Mouse (Mus musculus) limb, embryonic 10.5 days (tissue): ENCODE measurements at regions not wholly inside any gene's neighbourhood (a gene's known extent, or its start where the extent isn't known, plus 50 kb on each side); places are given as distances from the start of the nearest gene placed in this dataset.

Experiments used
- DNase-seq: peaks from one replicate; pipeline ENCODE4 v3.0.0-alpha.2; 2017; ENCODE audit warnings: low spot score
- H3K27ac ChIP-seq: fragments of 300-500 bp; sonication (generic); 2 replicates; pipeline ENCODE4 v1.5.1; 2016; ENCODE audit warnings: mild to moderate bottlenecking
- H3K27me3 ChIP-seq: fragments of 300-500 bp; sonication (generic); 2 replicates; pipeline ENCODE4 v1.6.1; 2016; ENCODE audit warnings: low read depth, mild to moderate bottlenecking; ENCODE audit not compliant: poor library complexity, severe bottlenecking
- H3K36me3 ChIP-seq: fragments of 300-500 bp; sonication (generic); 2 replicates; pipeline ENCODE4 v1.6.1; 2016; ENCODE audit warnings: mild to moderate bottlenecking, moderate library complexity
- H3K4me1 ChIP-seq: fragments of 300-500 bp; sonication (generic); 2 replicates; pipeline ENCODE4 v1.6.1; 2016
- H3K4me3 ChIP-seq: fragments of 300-500 bp; sonication (generic); 2 replicates; pipeline ENCODE4 v1.5.1; 2016; ENCODE audit warnings: mild to moderate bottlenecking, moderate library complexity
- H3K9me3 ChIP-seq: fragments of 300-500 bp; sonication (generic); replicated peaks from 2 replicates; pipeline ENCODE4 v1.6.1; 2016; ENCODE audit warnings: mild to moderate bottlenecking
- whole genome bisulfite sequencing: fragments of 180-500 bp; shearing (Covaris S2); methylation state at CpG from one replicate; pipeline ENCODE4 v1.1.7; 2016; 5-methylcytosine and 5-hydroxymethylcytosine counted together

DNA sequence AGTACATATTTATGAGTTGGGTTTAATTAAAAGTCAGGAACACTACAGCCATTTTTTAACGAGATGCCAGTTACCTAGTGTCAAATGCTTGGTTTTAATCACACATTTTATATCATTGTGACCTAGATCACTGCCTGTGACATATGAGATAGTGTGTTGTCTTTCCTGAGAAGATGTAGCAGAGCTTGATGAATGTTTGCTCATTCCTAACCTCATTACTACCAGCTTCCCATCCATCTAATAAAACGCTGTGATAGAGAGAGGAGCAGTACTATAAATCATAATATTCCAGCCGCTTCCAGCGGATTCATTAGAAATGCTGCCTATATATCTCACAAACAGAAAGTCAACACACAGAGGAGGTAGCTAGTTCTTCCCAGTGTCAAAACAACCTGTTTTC, 163.6 kb downstream of the Aldoart1 start:
- no peaks in the 10 kb centered on the region for H3K9me3 ChIP-seq
- no peak for DNase-seq
- no peaks in the 10 kb centered on the region for H3K27me3 ChIP-seq
- H3K27ac ChIP-seq: no peak overlapping the region
- 84% methylated on average over 4 of the region's 4 CpGs for WGBS
- H3K4me1 ChIP-seq: no peaks in the 10 kb centered on the region
- no peaks in the 10 kb centered on the region for H3K36me3 ChIP-seq
- H3K4me3 ChIP-seq: no peak overlapping the region

GRCm38 (mm10) chr4:72674006-72674405, 178.4 kb downstream of the Aldoart1 start:
- Histone ChIP-seq H3K27ac (no peak overlapping the region), H3K9me3 (no peaks in the 10 kb centered on the region), H3K36me3 (no peaks in the 10 kb centered on the region), H3K27me3 (no peaks in the 10 kb centered on the region), H3K4me3 (no peak overlapping the region), H3K4me1 (peaks cover 7% of the 10 kb centered on the region)
- 85% methylated on average over 2 of the region's 2 CpGs for WGBS
- no peak for DNase-seq

DNA sequence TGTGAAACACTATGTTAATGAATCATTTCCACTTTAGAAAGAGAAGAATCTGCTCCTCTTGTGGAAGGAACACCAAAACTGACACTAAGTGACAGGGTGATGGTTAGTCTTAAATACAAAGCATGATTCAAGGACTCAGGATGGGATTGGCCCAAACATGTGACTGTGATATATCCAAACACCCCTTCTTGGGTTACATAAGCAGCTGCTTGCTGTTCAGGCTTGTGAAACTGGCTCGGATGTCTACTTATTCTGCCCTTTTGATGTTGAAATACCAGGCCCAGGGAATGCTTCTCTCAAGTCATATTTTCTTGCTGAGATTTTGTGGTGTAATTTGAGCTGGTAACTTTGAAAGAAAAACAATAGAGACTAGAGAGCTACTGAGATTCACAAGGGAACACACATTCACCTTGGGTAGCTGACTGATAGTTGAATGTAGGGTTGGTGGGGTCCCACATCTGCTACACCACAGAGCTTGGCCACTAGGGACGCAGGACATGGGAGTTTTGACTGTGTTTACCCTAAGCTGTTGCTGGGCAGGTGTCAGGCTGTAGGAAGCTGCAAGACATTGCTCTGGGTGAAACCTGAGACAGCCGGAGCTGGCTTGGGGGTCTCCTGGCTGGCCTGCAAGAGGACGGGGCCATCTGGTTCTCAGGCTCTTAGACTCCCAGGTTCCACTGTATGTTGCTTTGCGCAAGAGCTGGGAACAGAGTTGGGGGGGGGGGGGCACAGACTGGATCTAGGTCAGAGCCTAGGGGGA, 180.6 kb downstream of the Aldoart1 start:
- 72% methylated on average over 5 of the region's 5 CpGs for WGBS
- Histone ChIP-seq H3K27me3 (no peaks in the 10 kb centered on the region), H3K27ac (0 out of 2 replicates have a peak overlapping the region, but pooled peaks have one; percentile 16), H3K9me3 (no peaks in the 10 kb centered on the region), H3K4me3 (no peak overlapping the region), H3K36me3 (no peaks in the 10 kb centered on the region), H3K4me1 (peaks cover 7% of the 10 kb centered on the region)
- peak; percentile 36 for DNase-seq

GRCm38 (mm10) chr4:72669827-72670494, 182.5 kb downstream of the Aldoart1 start:
- no peak for DNase-seq
- WGBS: 85% methylated on average over 5 of the region's 5 CpGs
- no peak overlapping the region for H3K4me3 ChIP-seq
- H3K27ac ChIP-seq: no peak overlapping the region
- H3K36me3 ChIP-seq: no peaks in the 10 kb centered on the region
- H3K9me3 ChIP-seq: no peaks in the 10 kb centered on the region
- H3K27me3 ChIP-seq: no peaks in the 10 kb centered on the region
- H3K4me1 ChIP-seq: peaks cover 7% of the 10 kb centered on the region

- no peaks in the 10 kb centered on the region for H3K4me1 ChIP-seq
- H3K9me3 ChIP-seq: no peaks in the 10 kb centered on the region
- no peak overlapping the region for H3K27ac ChIP-seq
- no peak for DNase-seq
- no peak overlapping the region for H3K4me3 ChIP-seq
- H3K27me3 ChIP-seq: no peaks in the 10 kb centered on the region
- H3K36me3 ChIP-seq: no peaks in the 10 kb centered on the region
These were observed 188.1 kb downstream of the Aldoart1 start for GRCm38 (mm10) chr4:72664379-72664778.

DNA sequence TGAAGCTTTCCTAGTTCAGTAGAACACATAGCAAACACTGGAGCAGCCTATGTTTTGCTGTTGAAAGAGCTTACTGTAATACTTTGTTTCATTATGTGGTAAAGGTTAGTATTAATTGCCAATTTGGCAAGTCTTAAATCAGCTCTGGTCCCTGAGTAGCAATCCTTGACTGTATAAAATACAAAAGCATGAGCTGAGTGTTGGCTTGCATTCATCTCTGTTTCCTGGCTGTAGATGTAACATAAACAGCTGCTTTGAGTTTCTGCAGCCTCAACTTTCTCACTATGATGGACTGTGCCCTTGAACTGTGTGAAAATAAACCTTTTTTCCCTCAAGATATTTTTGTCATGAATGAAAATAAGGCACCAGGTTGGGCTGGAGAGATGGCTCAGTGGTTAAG, 190.0 kb downstream of the Aldoart1 start:
- no peaks in the 10 kb centered on the region for H3K9me3 ChIP-seq
- H3K36me3 ChIP-seq: no peaks in the 10 kb centered on the region
- H3K4me1 ChIP-seq: no peaks in the 10 kb centered on the region
- H3K27me3 ChIP-seq: no peaks in the 10 kb centered on the region
- H3K27ac ChIP-seq: no peak overlapping the region
- no peak for DNase-seq
- H3K4me3 ChIP-seq: no peak overlapping the region

GRCm38 (mm10) chr4:72656206-72656605, 196.2 kb downstream of the Aldoart1 start:
- Histone ChIP-seq H3K4me1 (no peaks in the 10 kb centered on the region), H3K9me3 (no peaks in the 10 kb centered on the region), H3K27me3 (no peaks in the 10 kb centered on the region), H3K36me3 (no peaks in the 10 kb centered on the region), H3K27ac (no peak overlapping the region), H3K4me3 (no peak overlapping the region)
- 83% methylated on average over 1 of the region's 1 CpGs for WGBS
- DNase-seq: no peak

- Histone ChIP-seq H3K4me3 (no peak overlapping the region), H3K4me1 (no peaks in the 10 kb centered on the region), H3K9me3 (no peaks in the 10 kb centered on the region), H3K27me3 (no peaks in the 10 kb centered on the region), H3K36me3 (no peaks in the 10 kb centered on the region), H3K27ac (no peak overlapping the region)
- DNase-seq: no peak
- WGBS: 98% methylated on average over 1 of the region's 1 CpGs
These were observed 205.3 kb downstream of the Aldoart1 start for GRCm38 (mm10) chr4:72647130-72647529.

- 66% methylated on average over 3 of the region's 3 CpGs for WGBS
- Histone ChIP-seq H3K27ac (no peak overlapping the region), H3K4me3 (no peak overlapping the region), H3K4me1 (peaks cover 13% of the 10 kb centered on the region), H3K36me3 (no peaks in the 10 kb centered on the region), H3K27me3 (no peaks in the 10 kb centered on the region), H3K9me3 (no peaks in the 10 kb centered on the region)
- DNase-seq: no peak
These were observed 223.0 kb downstream of the Aldoart1 start for GRCm38 (mm10) chr4:72629416-72629815.

DNA sequence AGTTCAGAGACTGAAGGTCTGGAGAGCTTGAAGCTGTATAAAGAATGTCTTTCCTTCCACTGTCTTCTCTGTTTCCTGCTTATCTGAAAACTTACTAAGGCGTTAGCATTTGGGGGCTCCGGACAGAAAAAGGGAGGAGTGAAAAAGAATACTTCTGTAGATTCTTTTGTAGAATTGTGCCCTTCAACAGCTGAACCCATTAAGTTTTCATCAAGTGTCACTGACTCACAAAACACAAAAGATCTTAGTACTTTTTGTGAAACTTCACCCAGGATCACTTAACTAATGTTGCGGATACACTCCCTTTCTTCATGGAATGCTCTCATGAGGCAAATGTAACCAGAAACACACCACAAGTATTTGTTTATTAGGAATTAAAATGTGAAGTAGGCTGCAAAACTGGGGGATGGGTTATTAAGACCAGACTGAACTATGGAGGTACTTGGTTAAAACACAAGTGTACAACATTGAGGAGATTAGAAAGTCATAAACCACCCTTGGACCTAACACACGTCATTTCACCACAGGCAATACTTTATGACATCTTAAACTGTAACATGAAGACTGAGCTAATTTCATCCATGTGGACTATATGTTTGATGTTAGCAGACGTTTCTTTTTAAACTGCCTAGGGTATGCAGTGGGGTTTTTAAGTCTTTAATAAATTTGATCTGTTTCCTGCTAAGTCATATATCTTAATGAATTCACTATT, 225.1 kb downstream of the Aldoart1 start:
- no peak for DNase-seq
- no peak overlapping the region for H3K4me3 ChIP-seq
- 49% methylated on average over 5 of the region's 5 CpGs for WGBS

GRCm38 (mm10) chr4:72605107-72605506, 247.3 kb downstream of the Aldoart1 start:
- no peaks in the 10 kb centered on the region for H3K4me1 ChIP-seq
- H3K9me3 ChIP-seq: no peaks in the 10 kb centered on the region
- no peak overlapping the region for H3K4me3 ChIP-seq
- 93% methylated on average over 4 of the region's 4 CpGs for WGBS
- H3K36me3 ChIP-seq: no peaks in the 10 kb centered on the region
- H3K27ac ChIP-seq: no peak overlapping the region
- H3K27me3 ChIP-seq: no peaks in the 10 kb centered on the region
- no peak for DNase-seq

More for the DNA sequence above, 225.1 kb downstream of the Aldoart1 start:
- peaks cover 13% of the 10 kb centered on the region for H3K4me1 ChIP-seq
- peak overlapping the region; percentile 36; the same call in 1 of the 2 replicates for H3K27ac ChIP-seq
- H3K27me3 ChIP-seq: no peaks in the 10 kb centered on the region
- no peaks in the 10 kb centered on the region for H3K36me3 ChIP-seq
- no peaks in the 10 kb centered on the region for H3K9me3 ChIP-seq

DNA sequence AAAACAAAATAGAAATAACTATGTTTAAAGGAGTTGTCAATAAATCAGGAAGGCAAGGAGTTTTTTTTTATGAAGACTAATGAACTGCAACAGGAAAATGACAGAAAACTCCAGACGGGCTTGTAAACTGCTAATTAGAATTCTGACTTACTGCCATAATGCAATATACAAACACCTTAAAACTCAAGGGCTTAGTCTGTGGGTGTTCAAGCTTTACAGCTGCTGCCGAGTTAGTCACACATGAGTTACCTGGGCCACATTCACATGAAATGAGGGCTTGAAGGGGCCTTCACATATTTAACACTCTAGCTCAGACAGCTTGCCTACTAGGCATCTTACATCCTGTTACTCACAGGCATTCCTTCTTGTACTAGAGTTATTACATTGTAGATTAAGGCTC, 256.9 kb downstream of the Aldoart1 start:
- WGBS: 44% methylated on average over 2 of the region's 2 CpGs
- no peaks in the 10 kb centered on the region for H3K9me3 ChIP-seq
- DNase-seq: no peak

DNA sequence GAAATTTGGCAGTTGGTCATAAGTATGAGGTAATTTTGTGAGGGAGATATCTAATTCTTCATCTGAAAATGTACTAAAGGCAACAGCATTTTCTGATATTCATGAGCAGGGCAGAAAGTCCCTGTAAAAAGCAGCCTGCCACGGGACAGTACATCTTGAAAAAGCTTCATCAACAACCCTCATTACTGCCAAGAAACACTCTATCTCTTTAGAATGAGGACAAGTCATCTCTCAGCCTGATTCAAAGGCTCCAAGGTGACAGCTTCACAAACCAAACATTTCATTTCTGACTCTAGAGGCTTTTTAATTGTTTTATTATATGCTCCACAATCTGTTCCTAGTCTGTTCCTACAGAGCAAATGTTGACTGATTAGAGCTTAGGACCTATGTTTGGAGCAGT, 260.3 kb downstream of the Aldoart1 start:
- 58% methylated on average over 1 of the region's 1 CpGs for WGBS
- H3K27ac ChIP-seq: no peak overlapping the region
- no peaks in the 10 kb centered on the region for H3K36me3 ChIP-seq
- no peak overlapping the region for H3K4me3 ChIP-seq
- H3K4me1 ChIP-seq: no peaks in the 10 kb centered on the region; the same call in 1 of the 2 replicates
- H3K27me3 ChIP-seq: no peaks in the 10 kb centered on the region
- no peaks in the 10 kb centered on the region for H3K9me3 ChIP-seq
- DNase-seq: no peak

More for the DNA sequence above, 256.9 kb downstream of the Aldoart1 start:
- H3K4me1 ChIP-seq: no peaks in the 10 kb centered on the region; the same call in 1 of the 2 replicates
- no peak overlapping the region for H3K4me3 ChIP-seq
- no peaks in the 10 kb centered on the region for H3K27me3 ChIP-seq
- no peaks in the 10 kb centered on the region for H3K36me3 ChIP-seq
- no peak overlapping the region for H3K27ac ChIP-seq
